Mouse (Mus musculus): ENCODE results near the gene Mctp2.

- no peak for TF ChIP-seq GATA1 (IDR thresholded peaks at IDR 0.05; ENCODE audit: low read length)
- no peak for TF ChIP-seq TAL1 (IDR thresholded peaks at IDR 0.05; ENCODE audit: low read length)
Measured at GRCm38 (mm10) chr7:72150799-72151708, 155.4 kb downstream of the Mctp2 start.
